Mouse (Mus musculus) right cerebral cortex, postnatal 4 days (tissue): ENCODE results near the gene Gpr158.
"Not testable (repeated sequence)": the region's sequence is repeated elsewhere in the genome, so short reads cannot be mapped to it uniquely, and the experiment has no call there.

Experiments used
- DNase-seq: peaks from one replicate; pipeline ENCODE4 v3.0.0-alpha.2; 2022

The Gpr158 gene

GRCm38 (mm10) chr2:21367345-21368111 lies at the start of gene Gpr158:
Gene Gpr158 (plus strand): TSS chr2:21367542.
- peak; percentile 90 for DNase-seq

- no peak for DNase-seq
Observed at GRCm38 (mm10) chr2:21343821-21344220, 23.5 kb upstream of the Gpr158 start.

- DNase-seq, result peak; percentile 19
Observed at GRCm38 (mm10) chr2:21368351-21369170, 1.2 kb downstream of the Gpr158 start.

GRCm38 (mm10) chr2:21369171-21369485 lies 1.8 kb downstream of the Gpr158 start:
- DNase-seq, result peak; percentile 7

GRCm38 (mm10) chr2:21369556-21369955 lies 2.2 kb downstream of the Gpr158 start:
- DNase-seq, result no peak

- no peak for DNase-seq
Observed at GRCm38 (mm10) chr2:21379516-21379915, 12.2 kb downstream of the Gpr158 start.

GRCm38 (mm10) chr2:21392727-21393126 lies 25.4 kb downstream of the Gpr158 start:
- no peak for DNase-seq

- DNase-seq, result no peak
Observed at GRCm38 (mm10) chr2:21397347-21397746, 30.0 kb downstream of the Gpr158 start.

GRCm38 (mm10) chr2:21399657-21400056 lies 32.3 kb downstream of the Gpr158 start:
- no peak for DNase-seq

GRCm38 (mm10) chr2:21405617-21406016 lies 38.3 kb downstream of the Gpr158 start:
- DNase-seq, result no peak

GRCm38 (mm10) chr2:21407443-21407985 lies 40.2 kb downstream of the Gpr158 start:
- DNase-seq, result no peak

- no peak for DNase-seq
Observed at GRCm38 (mm10) chr2:21408821-21409220, 41.5 kb downstream of the Gpr158 start.

GRCm38 (mm10) chr2:21430288-21430687 lies 62.9 kb downstream of the Gpr158 start:
- no peak for DNase-seq

GRCm38 (mm10) chr2:21431182-21431581 lies 63.8 kb downstream of the Gpr158 start:
- no peak for DNase-seq

GRCm38 (mm10) chr2:21439626-21440025 lies 72.3 kb downstream of the Gpr158 start:
- DNase-seq, result no peak

GRCm38 (mm10) chr2:21460606-21461005 lies 93.3 kb downstream of the Gpr158 start:
- DNase-seq, result not testable (repeated sequence)

- DNase-seq, result no peak
Observed at GRCm38 (mm10) chr2:21474957-21475356, 107.6 kb downstream of the Gpr158 start.

- DNase-seq, result no peak
Observed at GRCm38 (mm10) chr2:21496881-21497280, 129.5 kb downstream of the Gpr158 start.

- DNase-seq, result no peak
Observed at GRCm38 (mm10) chr2:21497965-21498364, 130.6 kb downstream of the Gpr158 start.

GRCm38 (mm10) chr2:21499399-21499798 lies 132.1 kb downstream of the Gpr158 start:
- DNase-seq, result no peak

GRCm38 (mm10) chr2:21507449-21507848 lies 140.1 kb downstream of the Gpr158 start:
- no peak for DNase-seq

GRCm38 (mm10) chr2:21530750-21531149 lies 163.4 kb downstream of the Gpr158 start:
- DNase-seq, result no peak

GRCm38 (mm10) chr2:21619180-21619579 lies 251.8 kb downstream of the Gpr158 start:
- DNase-seq, result no peak

- DNase-seq, result no peak
Observed at GRCm38 (mm10) chr2:21632136-21632535, 264.8 kb downstream of the Gpr158 start.
